Mouse (Mus musculus) kidney, postnatal 14 days (tissue): ENCODE results near the gene Olfr1394.
A peak's percentile ranks its signal among the peaks of the same experiment; 100 is the strongest.
"Not testable (repeated sequence)": the region's sequence is repeated elsewhere in the genome, so short reads cannot be mapped to it uniquely, and the experiment has no call there.

ENCODE experiments used
- DNase-seq: peaks from one replicate; pipeline ENCODE4 v3.0.0; 2022; ENCODE audit warnings: mixed read lengths

Gene Olfr1394

GRCm38 (mm10) chr11:49154077-49154476 is at the start of gene Olfr1394:
Gene Olfr1394, plus strand, starts transcription at chr11:49154377.
- DNase-seq: no peak

GRCm38 (mm10) chr11:49105752-49106151 is 48.4 kb upstream of the Olfr1394 start:
- no peak for DNase-seq

GRCm38 (mm10) chr11:49107650-49108537 is 46.3 kb upstream of the Olfr1394 start:
- DNase-seq: no peak

GRCm38 (mm10) chr11:49108833-49109232 is 45.3 kb upstream of the Olfr1394 start:
- no peak for DNase-seq

GRCm38 (mm10) chr11:49111000-49111399 is 43.2 kb upstream of the Olfr1394 start:
- DNase-seq: no peak

- DNase-seq: no peak
Measured at GRCm38 (mm10) chr11:49112624-49113219, 41.5 kb upstream of the Olfr1394 start.

GRCm38 (mm10) chr11:49114158-49114557 is 40.0 kb upstream of the Olfr1394 start:
- DNase-seq: no peak

GRCm38 (mm10) chr11:49114774-49115173 is 39.4 kb upstream of the Olfr1394 start, which contains the start of gene Olfr1396:
Gene Olfr1396, minus strand, starts transcription at chr11:49114874.
- DNase-seq: no peak

GRCm38 (mm10) chr11:49119635-49120034 is 34.5 kb upstream of the Olfr1394 start:
- DNase-seq: no peak

GRCm38 (mm10) chr11:49124169-49124568 is 30.0 kb upstream of the Olfr1394 start:
- no peak for DNase-seq

- DNase-seq: no peak
Measured at GRCm38 (mm10) chr11:49141974-49142373, 12.2 kb upstream of the Olfr1394 start, which contains the start of gene Olfr1395. Gene Olfr1395, plus strand, starts transcription at chr11:49142274.

- no peak for DNase-seq
Measured at GRCm38 (mm10) chr11:49156821-49157814, 2.9 kb downstream of the Olfr1394 start.

- peak; percentile 15 for DNase-seq
Measured at GRCm38 (mm10) chr11:49168839-49169611, 14.8 kb downstream of the Olfr1394 start.

GRCm38 (mm10) chr11:49170576-49170975 is 16.4 kb downstream of the Olfr1394 start:
- no peak for DNase-seq

GRCm38 (mm10) chr11:49175345-49175744 is 21.2 kb downstream of the Olfr1394 start:
- DNase-seq: no peak

GRCm38 (mm10) chr11:49176047-49176779 is 22.0 kb downstream of the Olfr1394 start:
- DNase-seq: not testable (repeated sequence)

- DNase-seq: no peak
Measured at GRCm38 (mm10) chr11:49183172-49183571, 29.0 kb downstream of the Olfr1394 start.

- no peak for DNase-seq
Measured at GRCm38 (mm10) chr11:49186452-49186851, 32.3 kb downstream of the Olfr1394 start.

GRCm38 (mm10) chr11:49186955-49187488 is 32.8 kb downstream of the Olfr1394 start, which contains the start of gene Btnl9:
Gene Btnl9, minus strand, starts transcription at chr11:49187159.
- DNase-seq: peak; percentile 14

- DNase-seq: no peak
Measured at GRCm38 (mm10) chr11:49187701-49188100, 33.5 kb downstream of the Olfr1394 start.

- DNase-seq: peak; percentile 85
Measured at GRCm38 (mm10) chr11:49189737-49190136, 35.6 kb downstream of the Olfr1394 start.
